Comparison of ENCODE assay signal across 20 mouse cellular contexts in genomic region chr13:41472878-41473424, GRCm38 (mm10). TPM values are rescaled to one million over a fixed set of nuclear protein-coding genes. Genes with fewer than 3 reads are reported as not detected.
A peak's percentile ranks its signal among the peaks of the same experiment; 100 is the strongest.
DNase-seq lines count a peak whose midpoint lies in the region; ATAC-seq and TF ChIP-seq lines count a peak whose summit lies in the region.
"Had no signal": no experiment of that assay in that cellular context is flagged by ENCODE, and none has a peak within 500 bp of the region (broad histone marks: within the 10 kb centered on the region; RNA-seq: fewer than 3 reads in every experiment).

No protein-coding gene starts in this region.

- no peak for ATAC-seq in midbrain, postnatal 0 days (ENCODE audit: low FRiP score)
- ATAC-seq in midbrain, embryonic 13.5 days: no peak
- ATAC-seq: intestine, embryonic 16.5 days had no signal

- peak; percentile 47 for DNase-seq in heart, embryonic 10.5 days (ENCODE audit: low spot score)
- no peak for DNase-seq in heart, adult 11 months
- DNase-seq in midbrain, postnatal 0 days (ENCODE audit: low spot score): peak; percentile 14
- no peak for DNase-seq in layer of hippocampus, postnatal 36 days
- DNase-seq in gastrocnemius, postnatal 36 days: no peak
- DNase-seq: adrenal gland, postnatal 10 days; cerebellum, adult 18-20 months; cerebellum, adult 9-11 months; cerebellum, postnatal 36 days; gastrocnemius, adult 2 months; gastrocnemius, postnatal 25 days; heart, adult 2 months had no signal

- 68% methylated on average over 5 of the region's 5 CpGs for WGBS in heart, embryonic 10.5 days
- WGBS in midbrain, postnatal 0 days: 80% methylated on average over 5 of the region's 5 CpGs
- WGBS in midbrain, embryonic 13.5 days: 81% methylated on average over 5 of the region's 5 CpGs

- no peaks in the 10 kb centered on the region for H3K36me3 ChIP-seq in heart, embryonic 10.5 days
- H3K36me3 ChIP-seq in midbrain, postnatal 0 days (ENCODE audit: insufficient read depth, low read length): no peaks in the 10 kb centered on the region
- H3K36me3 ChIP-seq in midbrain, embryonic 13.5 days: no peaks in the 10 kb centered on the region
- H3K36me3 ChIP-seq: embryonic facial prominence, embryonic 15.5 days; forebrain, embryonic 12.5 days; heart, embryonic 12.5 days; hindbrain, embryonic 10.5 days had no signal

- TF ChIP-seq CTCF in midbrain, postnatal 0 days (IDR thresholded peaks at IDR 0.05): no peak
- no peak for TF ChIP-seq CTCF in embryonic fibroblast, embryonic 13.5 days (IDR thresholded peaks at IDR 0.05; ENCODE audit: borderline replicate concordance, insufficient read depth, low read length)

- no peak overlapping the region for H3K4me3 ChIP-seq in heart, embryonic 10.5 days
- H3K4me3 ChIP-seq in midbrain, postnatal 0 days (ENCODE audit: low read depth, low read length): no peak overlapping the region
- H3K4me3 ChIP-seq in midbrain, embryonic 13.5 days (replicated peaks): no peak overlapping the region
- no peak overlapping the region for H3K4me3 ChIP-seq in embryonic fibroblast, embryonic 13.5 days (ENCODE audit: insufficient read depth, low read length)
- H3K4me3 ChIP-seq: embryonic facial prominence, embryonic 15.5 days; forebrain, embryonic 12.5 days; gastrocnemius, adult 2 months; heart, adult 2 months; heart, embryonic 12.5 days; hindbrain, embryonic 10.5 days had no signal

- peaks cover 31% of the 10 kb centered on the region for H3K27me3 ChIP-seq in heart, embryonic 10.5 days (ENCODE audit: insufficient read depth, poor library complexity, severe bottlenecking)
- H3K27me3 ChIP-seq in midbrain, postnatal 0 days (ENCODE audit: insufficient read depth, low read length): no peaks in the 10 kb centered on the region
- no peaks in the 10 kb centered on the region for H3K27me3 ChIP-seq in midbrain, embryonic 13.5 days
- H3K27me3 ChIP-seq: embryonic facial prominence, embryonic 15.5 days; forebrain, embryonic 12.5 days had no signal

- no peak overlapping the region for H3K4me2 ChIP-seq in midbrain, postnatal 0 days (ENCODE audit: low read depth, low read length, poor library complexity, severe bottlenecking)
- H3K4me2 ChIP-seq in midbrain, embryonic 13.5 days (replicated peaks): no peak overlapping the region
- H3K4me2 ChIP-seq: embryonic facial prominence, embryonic 15.5 days; forebrain, embryonic 12.5 days; heart, embryonic 12.5 days; hindbrain, embryonic 14.5 days had no signal

- H3K9ac ChIP-seq in midbrain, postnatal 0 days (replicated peaks; ENCODE audit: low read length, poor library complexity, severe bottlenecking): no peak overlapping the region
- no peak overlapping the region for H3K9ac ChIP-seq in midbrain, embryonic 13.5 days (replicated peaks)
- H3K9ac ChIP-seq: embryonic facial prominence, embryonic 15.5 days; forebrain, embryonic 12.5 days; heart, embryonic 12.5 days; hindbrain, embryonic 14.5 days had no signal

- intact Hi-C loops in gastrocnemius, postnatal 36 days (cut with DNase I): no loop called here

- no peaks in the 10 kb centered on the region for H3K4me1 ChIP-seq in heart, embryonic 10.5 days
- no peaks in the 10 kb centered on the region for H3K4me1 ChIP-seq in midbrain, postnatal 0 days (ENCODE audit: insufficient read depth, low read length)
- H3K4me1 ChIP-seq in midbrain, embryonic 13.5 days (replicated peaks): no peaks in the 10 kb centered on the region
- H3K4me1 ChIP-seq in embryonic fibroblast, embryonic 13.5 days (ENCODE audit: control insufficient read depth, insufficient read depth, low read length): peaks cover 4% of the 10 kb centered on the region; the same call in 1 of the 2 replicates
- H3K4me1 ChIP-seq: embryonic facial prominence, embryonic 15.5 days; forebrain, embryonic 12.5 days; heart, embryonic 12.5 days had no signal

- TF ChIP-seq POLR2A in embryonic fibroblast, embryonic 13.5 days (IDR thresholded peaks at IDR 0.05; ENCODE audit: low read depth, low read length): no peak

- no peaks in the 10 kb centered on the region for H3K9me3 ChIP-seq in heart, embryonic 10.5 days
- no peaks in the 10 kb centered on the region for H3K9me3 ChIP-seq in midbrain, postnatal 0 days (ENCODE audit: low read length)
- H3K9me3 ChIP-seq in midbrain, embryonic 13.5 days: no peaks in the 10 kb centered on the region
- H3K9me3 ChIP-seq: embryonic facial prominence, embryonic 15.5 days; forebrain, embryonic 12.5 days; heart, embryonic 12.5 days; hindbrain, embryonic 10.5 days had no signal

- no peak overlapping the region for H3K27ac ChIP-seq in heart, embryonic 10.5 days
- H3K27ac ChIP-seq in midbrain, postnatal 0 days (ENCODE audit: low read depth, low read length): no peak overlapping the region
- no peak overlapping the region for H3K27ac ChIP-seq in midbrain, embryonic 13.5 days
- H3K27ac ChIP-seq in embryonic fibroblast, embryonic 13.5 days (ENCODE audit: insufficient read depth, low read length): peak overlapping the region; percentile 30
- H3K27ac ChIP-seq: embryonic facial prominence, embryonic 15.5 days; forebrain, embryonic 12.5 days; gastrocnemius, adult 2 months; heart, adult 2 months; hindbrain, embryonic 10.5 days; hindbrain, embryonic 14.5 days had no signal

RNA-seq across cellular contexts. Expression of gene Nedd9, which starts 14.2 kb away (rescaled TPM):
- polyA plus RNA-seq in heart, embryonic 10.5 days (2016; fragmentation: Nextera tagmentation; extraction: Ambion mirVana): 14.7 and 15.8 TPM in 2 replicates
- 19.7 and 20.8 TPM in 2 replicates for total RNA-seq in midbrain, postnatal 0 days (2014; rRNA removed)
- 7.8 and 8.2 TPM in 2 replicates for polyA plus RNA-seq in midbrain, postnatal 0 days (2015; fragmentation: Nextera tagmentation; extraction: Ambion mirVana)
- 11.5 and 15.9 TPM in 2 replicates for polyA plus RNA-seq in midbrain, embryonic 13.5 days (2015; fragmentation: Nextera tagmentation; extraction: Ambion mirVana)
- 51.7 and 65.6 TPM in 2 replicates for polyA plus RNA-seq in embryonic fibroblast, embryonic 13.5 days (2011; ENCODE audit: insufficient read length, low read depth, missing spikeins)
- 10 to 100 TPM; 11.5 to 12.3 TPM for total RNA-seq in layer of hippocampus, postnatal 36 days (2021)
- total RNA-seq in gastrocnemius, postnatal 36 days (2021): 1 to 10 TPM; 5.7 to 7.0 TPM

Comparison
In these comparisons a context has a peak if more than half of its experiments do, and no peak if none do; other contexts are left out.
1. DNase-seq: peak in heart, embryonic 10.5 days (single experiment) and midbrain, postnatal 0 days (single experiment); none in heart, adult 11 months (single experiment), layer of hippocampus, postnatal 36 days (0 of 2) and gastrocnemius, postnatal 36 days (0 of 2).